Mouse (Mus musculus) kidney, adult 2 months (tissue): ENCODE measurements around the gene Soat2. TPM values are rescaled to one million over a fixed set of nuclear protein-coding genes. Genes with fewer than 3 reads are reported as not detected.
A peak's percentile ranks its signal among the peaks of the same experiment; 100 is the strongest.

ENCODE experiments used
- DNase-seq: peaks from one replicate; pipeline ENCODE4 v3.0.0; 2021
- H3K27ac ChIP-seq: fragments of 200-500 bp; 2 replicates; pipeline ENCODE4 v1.5.1; 2012; ENCODE audit warnings: low read depth, low read length, control low read depth, inconsistent platforms; ENCODE audit not compliant: insufficient read depth
- H3K27me3 ChIP-seq: fragments of 200-500 bp; replicated peaks from 2 replicates; pipeline ENCODE4 v1.6.1; 2012; ENCODE audit warnings: mild to moderate bottlenecking, moderate library complexity, low read length, inconsistent platforms; ENCODE audit not compliant: control insufficient read depth, insufficient read depth
- H3K36me3 ChIP-seq: fragments of 200-500 bp; 2 replicates; pipeline ENCODE4 v1.6.1; 2012; ENCODE audit warnings: mild to moderate bottlenecking, moderate library complexity, low read length, inconsistent platforms; ENCODE audit not compliant: control insufficient read depth, insufficient read depth
- H3K4me1 ChIP-seq: fragments of 200-500 bp; 2 replicates; pipeline ENCODE4 v1.6.1; 2011; ENCODE audit warnings: low read length; ENCODE audit not compliant: control insufficient read depth, insufficient read depth
- H3K4me3 ChIP-seq: fragments of 200-500 bp; 2 replicates; pipeline ENCODE4 v1.5.1; 2011; ENCODE audit warnings: mild to moderate bottlenecking, low read depth, low read length, control low read depth; ENCODE audit not compliant: insufficient read depth
- CTCF ChIP-seq: fragments of 200-500 bp; conservative IDR thresholded peaks from 2 replicates; pipeline ENCODE4 v1.5.1; 2011; ENCODE audit warnings: low read depth, mild to moderate bottlenecking, control low read depth, low read length, moderate library complexity, mixed read lengths; ENCODE audit not compliant: insufficient read depth, insufficient read length
- POLR2A ChIP-seq: fragments of 200-500 bp; IDR thresholded peaks from one replicate; pipeline ENCODE4 v1.6.1; 2011; ENCODE audit warnings: low read depth, low read length, control low read depth
- WGBS: fragments of 180-500 bp; shearing (Covaris S2); methylation state at CpG from one replicate; pipeline ENCODE4 v1.1.7; 2018; 5-methylcytosine and 5-hydroxymethylcytosine counted together
- polyA plus RNA-seq: library from polyadenylated mRNA; depleted of rRNA; stranded (reverse); fragments of >200 nt; gene quantifications from 2 replicates; pipeline ENCODE4 v1.2.3, GENCODE M21; 2012

Gene Soat2
- polyA plus RNA-seq, 1 experiment, result 1.2 TPM

GRCm38 (mm10) chr15:102167620-102168021, 17.3 kb downstream of the Soat2 start:
- TF ChIP-seq POLR2A (no peak), CTCF (no peak)
- WGBS, result 30% methylated on average over 6 of the region's 6 CpGs
- Histone ChIP-seq H3K27ac (no peak overlapping the region), H3K4me1 (no peaks in the 10 kb centered on the region), H3K27me3 (no peaks in the 10 kb centered on the region), H3K4me3 (no peak overlapping the region), H3K36me3 (no peaks in the 10 kb centered on the region)
- DNase-seq, result no peak

GRCm38 (mm10) chr15:102169064-102169463, 18.7 kb downstream of the Soat2 start:
- DNase-seq, result no peak
- WGBS, result 48% methylated on average over 2 of the region's 2 CpGs
- no peaks in the 10 kb centered on the region for H3K36me3 ChIP-seq
- no peaks in the 10 kb centered on the region for H3K27me3 ChIP-seq
- no peak overlapping the region for H3K27ac ChIP-seq
- no peak for TF ChIP-seq CTCF
- TF ChIP-seq POLR2A, result no peak
- H3K4me1 ChIP-seq, result no peaks in the 10 kb centered on the region
- no peak overlapping the region for H3K4me3 ChIP-seq

GRCm38 (mm10) chr15:102173581-102173980, 23.3 kb downstream of the Soat2 start:
- Histone ChIP-seq H3K4me3 (no peak overlapping the region), H3K27me3 (no peaks in the 10 kb centered on the region), H3K36me3 (no peaks in the 10 kb centered on the region), H3K27ac (no peak overlapping the region), H3K4me1 (peaks cover 2% of the 10 kb centered on the region; the same call in 1 of the 2 replicates)
- TF ChIP-seq POLR2A, result no peak
- no peak for TF ChIP-seq CTCF
- no peak for DNase-seq
- 74% methylated on average over 3 of the region's 3 CpGs for WGBS

- H3K36me3 ChIP-seq, result no peaks in the 10 kb centered on the region
- no peak overlapping the region for H3K4me3 ChIP-seq
- WGBS, result 80% methylated on average over 16 of the region's 16 CpGs
- no peak for TF ChIP-seq CTCF
- TF ChIP-seq POLR2A, result no peak
- H3K27me3 ChIP-seq, result no peaks in the 10 kb centered on the region
- DNase-seq, result no peak
- H3K27ac ChIP-seq, result no peak overlapping the region
- H3K4me1 ChIP-seq, result peaks cover 9% of the 10 kb centered on the region; the same call in 1 of the 2 replicates
Observed at GRCm38 (mm10) chr15:102175736-102176319, 25.5 kb downstream of the Soat2 start.

- TF ChIP-seq CTCF (no peak), POLR2A (no peak)
- H3K4me1 ChIP-seq, result peaks cover 9% of the 10 kb centered on the region; the same call in 1 of the 2 replicates
- WGBS, result 64% methylated on average over 7 of the region's 7 CpGs
- DNase-seq, result peak; percentile 61
- H3K4me3 ChIP-seq, result no peak overlapping the region
- H3K36me3 ChIP-seq, result no peaks in the 10 kb centered on the region
- no peak overlapping the region for H3K27ac ChIP-seq
- no peaks in the 10 kb centered on the region for H3K27me3 ChIP-seq
Observed at GRCm38 (mm10) chr15:102176571-102177316, 26.4 kb downstream of the Soat2 start.

GRCm38 (mm10) chr15:102177417-102177816, 27.1 kb downstream of the Soat2 start:
- Histone ChIP-seq H3K36me3 (no peaks in the 10 kb centered on the region), H3K27me3 (no peaks in the 10 kb centered on the region), H3K4me1 (peaks cover 9% of the 10 kb centered on the region; the same call in 1 of the 2 replicates), H3K4me3 (no peak overlapping the region), H3K27ac (no peak overlapping the region)
- no peak for TF ChIP-seq POLR2A
- TF ChIP-seq CTCF, result no peak
- 81% methylated on average over 8 of the region's 8 CpGs for WGBS
- no peak for DNase-seq

- Histone ChIP-seq H3K27ac (no peak overlapping the region), H3K4me1 (peaks cover 12% of the 10 kb centered on the region; the same call in 1 of the 2 replicates), H3K4me3 (no peak overlapping the region), H3K27me3 (no peaks in the 10 kb centered on the region), H3K36me3 (no peaks in the 10 kb centered on the region)
- DNase-seq, result peak; percentile 91
- WGBS, result 15% methylated on average over 6 of the region's 6 CpGs
- peak; percentile 90 for TF ChIP-seq CTCF
- no peak for TF ChIP-seq POLR2A
Observed at GRCm38 (mm10) chr15:102178279-102178678, 28.0 kb downstream of the Soat2 start.
